Mouse (Mus musculus) telencephalon, adult 2 months (tissue): ENCODE results near the gene H3f3a.
"Not testable (repeated sequence)": the region's sequence is repeated elsewhere in the genome, so short reads cannot be mapped to it uniquely, and the experiment has no call there.

Experiments
- DNase-seq: peaks from one replicate; pipeline ENCODE4 v3.0.0-alpha.2; 2011; ENCODE audit warnings: low read depth, low spot score

Gene H3f3a

GRCm38 (mm10) chr1:180813885-180814740 is at the start of gene H3f3a:
Gene H3f3a, minus strand, starts transcription at chr1:180813943.
- DNase-seq, result no peak

- DNase-seq, result no peak
Measured at GRCm38 (mm10) chr1:180860030-180860429, 46.3 kb upstream of the H3f3a start.

GRCm38 (mm10) chr1:180858763-180859162 is 45.0 kb upstream of the H3f3a start:
- no peak for DNase-seq

GRCm38 (mm10) chr1:180850316-180851270 is 36.9 kb upstream of the H3f3a start, which contains the start of gene Sde2:
Gene Sde2, plus strand, starts transcription at chr1:180851127.
- DNase-seq, result peak; percentile 99

- DNase-seq, result peak; percentile 26
Measured at GRCm38 (mm10) chr1:180849701-180850301, 36.1 kb upstream of the H3f3a start.

GRCm38 (mm10) chr1:180848511-180849241 is 34.9 kb upstream of the H3f3a start:
- DNase-seq, result no peak

GRCm38 (mm10) chr1:180848114-180848510 is 34.4 kb upstream of the H3f3a start:
- DNase-seq, result peak; percentile 81

- DNase-seq, result no peak
Measured at GRCm38 (mm10) chr1:180841561-180842300, 28.0 kb upstream of the H3f3a start.

- no peak for DNase-seq
Measured at GRCm38 (mm10) chr1:180839201-180839910, 25.6 kb upstream of the H3f3a start.

GRCm38 (mm10) chr1:180838014-180838413 is 24.3 kb upstream of the H3f3a start:
- no peak for DNase-seq

- no peak for DNase-seq
Measured at GRCm38 (mm10) chr1:180837186-180837585, 23.4 kb upstream of the H3f3a start.

GRCm38 (mm10) chr1:180836467-180836866 is 22.7 kb upstream of the H3f3a start:
- not testable (repeated sequence) for DNase-seq

- no peak for DNase-seq
Measured at GRCm38 (mm10) chr1:180835273-180836015, 21.7 kb upstream of the H3f3a start.

- no peak for DNase-seq
Measured at GRCm38 (mm10) chr1:180830588-180831346, 17.0 kb upstream of the H3f3a start.

- no peak for DNase-seq
Measured at GRCm38 (mm10) chr1:180830175-180830574, 16.4 kb upstream of the H3f3a start.

GRCm38 (mm10) chr1:180829775-180830174 is 16.0 kb upstream of the H3f3a start:
- DNase-seq, result no peak

GRCm38 (mm10) chr1:180826634-180827033 is 12.9 kb upstream of the H3f3a start:
- no peak for DNase-seq

GRCm38 (mm10) chr1:180824721-180825120 is 11.0 kb upstream of the H3f3a start:
- DNase-seq, result no peak
